Mouse (Mus musculus) cortical plate, adult 2 months (tissue): ENCODE measurements around the gene Acpp.

Experiments
- CTCF ChIP-seq: fragments of 200-500 bp; IDR thresholded peaks from 2 replicates; pipeline ENCODE4 v1.5.1; 2011; ENCODE audit warnings: mild to moderate bottlenecking, control low read depth, low read length; ENCODE audit not compliant: insufficient read depth; ENCODE audit errors: extremely low read depth
- POLR2A ChIP-seq: fragments of 200-500 bp; IDR thresholded peaks from 2 replicates; pipeline ENCODE4 v1.6.1; 2011; ENCODE audit warnings: mild to moderate bottlenecking, low read length, control low read depth; ENCODE audit not compliant: insufficient read depth; ENCODE audit errors: extremely low read depth

GRCm38 (mm10) chr9:104339483-104339882 lies 1.9 kb upstream of the Acpp start:
- no peak for TF ChIP-seq CTCF
- no peak for TF ChIP-seq POLR2A
